Mouse (Mus musculus): ENCODE measurements around the gene Plekhn1. TPM values are rescaled to one million over a fixed set of nuclear protein-coding genes. Genes with fewer than 3 reads are reported as not detected.

Gene Plekhn1
- total and polyA plus RNA-seq, 2 experiments = 6.9 to 18.5 TPM

DNA sequence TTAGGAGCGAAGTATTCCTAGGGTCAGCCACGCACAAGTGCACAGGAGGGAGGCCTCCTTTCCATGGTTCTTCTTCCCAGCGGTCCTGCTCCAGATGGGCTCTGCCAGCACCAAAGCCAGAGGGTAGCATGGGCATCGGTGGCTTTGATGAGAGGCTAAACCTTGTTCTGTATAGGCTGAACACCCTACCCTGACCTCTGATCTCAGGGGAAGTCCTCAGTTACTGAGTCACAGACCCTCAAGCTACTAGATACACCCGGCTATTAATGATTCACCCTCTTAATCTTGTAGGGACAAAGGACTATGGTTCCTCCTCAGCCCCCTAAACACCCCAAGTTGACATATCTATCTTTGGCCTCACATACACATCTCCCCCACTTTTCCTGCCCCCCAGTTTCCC, 40.8 kb downstream of the Plekhn1 start:
- no peak overlapping the region for H3K9ac ChIP-seq (ENCODE audit: low read depth, low read length)
- H3K4me1 ChIP-seq (ENCODE audit: control insufficient read depth, insufficient read depth, low read length) = peaks cover 7% of the 10 kb centered on the region; the same call in 1 of the 2 replicates
- no peak for DNase-seq (ENCODE audit: extremely low read depth, low read depth, low spot score)
- no peaks in the 10 kb centered on the region for H3K27me3 ChIP-seq (ENCODE audit: control insufficient read depth, insufficient read depth, low read length)
- TF ChIP-seq CTCF (IDR thresholded peaks at IDR 0.05; ENCODE audit: low read depth, low read length) (no peak), POLR2A (IDR thresholded peaks at IDR 0.05; ENCODE audit: extremely low read depth, insufficient read depth, low read length) (no peak)
- H3K79me2 ChIP-seq (ENCODE audit: control insufficient read depth, insufficient read depth, low read length) = 0 out of 2 replicates have a peak, but pooled peaks cover 6% of the 10 kb centered on the region
- no peak overlapping the region for H3K27ac ChIP-seq (replicated peaks; ENCODE audit: insufficient read depth, low read depth, low read length)
- H3K36me3 ChIP-seq (ENCODE audit: control insufficient read depth, insufficient read depth, low read length) = no peaks in the 10 kb centered on the region
- no peak overlapping the region for H3K4me3 ChIP-seq (ENCODE audit: insufficient read depth, low read depth, low read length)
- WGBS = 86% methylated on average over 5 of the region's 5 CpGs

DNA sequence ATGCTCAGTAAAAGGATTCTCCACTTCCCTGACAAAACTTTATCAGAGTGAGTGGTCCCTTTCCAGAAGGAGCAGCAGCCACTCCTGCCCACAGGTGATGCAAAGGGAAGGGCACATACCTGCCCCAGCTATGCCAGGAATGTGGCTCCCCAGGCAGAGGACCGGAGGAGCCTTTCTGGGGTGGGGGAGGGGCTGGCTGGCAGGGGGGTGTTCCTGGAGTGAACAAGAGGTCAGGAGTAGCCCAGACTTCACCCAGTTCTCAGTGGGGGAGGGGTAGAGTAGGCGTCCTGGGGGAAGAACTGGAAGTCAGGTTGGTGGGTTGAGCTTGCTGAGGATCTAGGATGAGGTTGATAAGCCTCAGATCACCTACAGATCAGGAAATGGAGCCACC, 41.5 kb downstream of the Plekhn1 start:
- no peak overlapping the region for H3K27ac ChIP-seq (replicated peaks; ENCODE audit: insufficient read depth, low read depth, low read length)
- no peak for TF ChIP-seq POLR2A (IDR thresholded peaks at IDR 0.05; ENCODE audit: extremely low read depth, insufficient read depth, low read length)
- TF ChIP-seq CTCF (IDR thresholded peaks at IDR 0.05; ENCODE audit: low read depth, low read length) = no peak
- 81% methylated on average over 2 of the region's 2 CpGs for WGBS

DNA sequence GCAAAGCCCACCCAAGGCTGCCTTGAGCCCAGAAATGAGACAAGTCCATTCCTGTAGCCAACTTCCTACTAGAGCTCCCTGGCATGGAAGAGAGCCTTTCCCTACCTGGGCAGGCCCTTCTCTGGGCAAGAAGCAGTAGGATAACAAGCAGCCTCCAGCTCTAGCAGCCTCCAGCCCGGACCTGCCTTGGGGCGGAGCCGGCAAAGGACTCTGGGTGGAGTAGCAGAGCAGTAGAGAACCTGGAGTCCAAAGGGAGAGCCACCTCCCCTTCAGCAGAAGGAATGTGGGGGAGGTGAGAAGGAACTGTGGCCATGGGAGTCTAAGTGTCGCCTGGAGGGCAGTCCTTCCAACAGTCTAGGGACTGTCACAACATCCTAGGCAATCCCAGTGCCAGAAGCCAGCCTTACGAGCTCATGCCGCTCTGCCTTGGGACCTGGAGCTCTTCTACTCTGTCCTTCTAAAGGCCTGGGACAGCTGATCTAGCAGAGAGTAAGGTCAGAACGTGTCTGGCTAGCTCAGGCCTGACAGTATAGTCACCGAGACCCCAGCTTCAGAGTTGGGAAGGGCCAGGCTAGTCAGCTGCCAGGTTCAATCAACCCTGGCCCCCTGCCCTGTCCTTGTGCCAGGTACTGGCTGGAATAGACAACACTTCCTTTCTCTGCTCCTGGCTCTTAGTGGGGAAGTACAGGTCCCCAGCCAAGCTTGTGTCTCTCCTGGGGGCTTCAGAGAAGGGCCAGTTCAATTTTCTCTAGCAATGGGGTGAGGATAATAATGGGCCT, 42.0 kb downstream of the Plekhn1 start:
- H3K9ac ChIP-seq (ENCODE audit: low read depth, low read length) = no peak overlapping the region
- H3K4me3 ChIP-seq (ENCODE audit: insufficient read depth, low read depth, low read length) = no peak overlapping the region
- H3K36me3 ChIP-seq (ENCODE audit: control insufficient read depth, insufficient read depth, low read length) = no peaks in the 10 kb centered on the region
- no peak overlapping the region for H3K27ac ChIP-seq (replicated peaks; ENCODE audit: insufficient read depth, low read depth, low read length)
- peaks cover 5% of the 10 kb centered on the region; the same call in 1 of the 2 replicates for H3K4me1 ChIP-seq (ENCODE audit: control insufficient read depth, insufficient read depth, low read length)
- H3K79me2 ChIP-seq (ENCODE audit: control insufficient read depth, insufficient read depth, low read length) = 0 out of 2 replicates have a peak, but pooled peaks cover 6% of the 10 kb centered on the region
- 75% methylated on average over 8 of the region's 8 CpGs for WGBS
- H3K27me3 ChIP-seq (ENCODE audit: control insufficient read depth, insufficient read depth, low read length) = no peaks in the 10 kb centered on the region
- DNase-seq (ENCODE audit: extremely low read depth, low read depth, low spot score) = no peak
- TF ChIP-seq CTCF (IDR thresholded peaks at IDR 0.05; ENCODE audit: low read depth, low read length) (no peak), POLR2A (IDR thresholded peaks at IDR 0.05; ENCODE audit: extremely low read depth, insufficient read depth, low read length) (no peak)

More for the DNA sequence above, 41.5 kb downstream of the Plekhn1 start:
- no peaks in the 10 kb centered on the region for H3K27me3 ChIP-seq (ENCODE audit: control insufficient read depth, insufficient read depth, low read length)
- no peaks in the 10 kb centered on the region for H3K36me3 ChIP-seq (ENCODE audit: control insufficient read depth, insufficient read depth, low read length)
- H3K79me2 ChIP-seq (ENCODE audit: control insufficient read depth, insufficient read depth, low read length) = 0 out of 2 replicates have a peak, but pooled peaks cover 6% of the 10 kb centered on the region
- H3K4me3 ChIP-seq (ENCODE audit: insufficient read depth, low read depth, low read length) = no peak overlapping the region
- no peak overlapping the region for H3K9ac ChIP-seq (ENCODE audit: low read depth, low read length)
- peaks cover 7% of the 10 kb centered on the region; the same call in 1 of the 2 replicates for H3K4me1 ChIP-seq (ENCODE audit: control insufficient read depth, insufficient read depth, low read length)
- no peak for DNase-seq (ENCODE audit: extremely low read depth, low read depth, low spot score)

DNA sequence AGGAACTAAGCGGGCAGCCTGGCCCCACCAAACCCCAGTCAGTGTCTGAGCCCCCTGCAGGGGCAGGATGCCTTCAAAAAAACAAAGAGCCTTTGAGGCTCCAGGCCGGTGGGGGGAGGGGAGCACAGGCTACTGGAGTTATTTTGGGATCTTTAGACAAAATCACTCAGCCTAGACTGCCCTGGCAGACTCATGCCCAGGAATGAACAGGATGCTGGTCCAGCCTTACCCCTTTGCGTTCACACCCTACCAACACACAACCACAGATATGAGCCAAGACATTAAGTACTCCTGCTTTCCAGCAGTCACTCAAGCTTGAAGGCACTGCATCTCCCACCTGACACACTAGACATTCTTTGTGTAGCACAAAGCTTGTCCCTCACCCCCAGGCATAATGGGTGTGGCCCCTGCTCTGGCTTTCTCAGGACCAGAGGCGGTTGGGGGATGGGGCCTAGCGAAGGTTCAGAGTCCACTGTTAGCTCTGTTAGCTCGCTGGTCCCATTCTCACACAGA, 45.8 kb downstream of the Plekhn1 start:
- Histone ChIP-seq H3K79me2 (ENCODE audit: control insufficient read depth, insufficient read depth, low read length) (no peaks in the 10 kb centered on the region; the same call in 1 of the 2 replicates), H3K4me3 (ENCODE audit: insufficient read depth, low read depth, low read length) (no peak overlapping the region), H3K36me3 (ENCODE audit: control insufficient read depth, insufficient read depth, low read length) (no peaks in the 10 kb centered on the region), H3K9ac (ENCODE audit: low read depth, low read length) (no peak overlapping the region), H3K27me3 (ENCODE audit: control insufficient read depth, insufficient read depth, low read length) (no peaks in the 10 kb centered on the region), H3K27ac (replicated peaks; ENCODE audit: insufficient read depth, low read depth, low read length) (no peak overlapping the region), H3K4me1 (ENCODE audit: control insufficient read depth, insufficient read depth, low read length) (no peaks in the 10 kb centered on the region)
- DNase-seq (ENCODE audit: extremely low read depth, low read depth, low spot score) = no peak
- 50% methylated on average over 6 of the region's 6 CpGs for WGBS
- TF ChIP-seq POLR2A (IDR thresholded peaks at IDR 0.05; ENCODE audit: extremely low read depth, insufficient read depth, low read length) = no peak
- no peak for TF ChIP-seq CTCF (IDR thresholded peaks at IDR 0.05; ENCODE audit: low read depth, low read length)

DNA sequence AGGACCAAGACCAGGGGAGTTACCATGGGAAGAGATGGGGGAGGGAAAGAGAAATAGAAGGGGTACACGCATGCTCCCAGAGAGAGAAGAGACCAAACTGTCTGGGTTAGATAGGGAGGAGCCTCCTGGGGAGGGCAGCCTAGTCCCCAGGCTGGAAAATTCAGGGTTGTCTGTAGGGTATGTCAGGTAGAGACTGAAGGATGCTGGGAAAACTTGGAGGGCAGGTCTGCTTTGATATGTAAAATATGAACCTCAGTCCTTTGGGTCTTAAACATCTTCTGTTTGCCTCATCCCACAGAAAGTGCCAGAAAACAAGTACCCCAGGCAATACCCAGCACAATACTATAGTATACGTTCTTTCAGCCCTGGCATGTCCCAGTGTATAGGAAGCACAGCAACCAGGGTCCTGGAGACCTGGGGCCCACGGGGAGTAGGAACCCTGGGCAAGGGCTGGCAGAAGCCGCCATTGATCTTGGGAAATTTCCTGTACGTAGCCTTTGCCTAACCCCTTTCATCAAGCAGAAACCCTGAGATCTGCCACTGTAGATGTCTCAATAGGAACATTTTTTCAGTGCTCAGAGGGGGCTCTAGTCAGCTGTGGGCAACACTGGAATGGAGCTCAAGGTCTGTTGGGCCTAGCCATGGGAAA, 46.4 kb downstream of the Plekhn1 start:
- TF ChIP-seq CTCF (IDR thresholded peaks at IDR 0.05; ENCODE audit: low read depth, low read length) (no peak), POLR2A (IDR thresholded peaks at IDR 0.05; ENCODE audit: extremely low read depth, insufficient read depth, low read length) (no peak)
- Histone ChIP-seq H3K9ac (ENCODE audit: low read depth, low read length) (no peak overlapping the region), H3K36me3 (ENCODE audit: control insufficient read depth, insufficient read depth, low read length) (no peaks in the 10 kb centered on the region), H3K27ac (replicated peaks; ENCODE audit: insufficient read depth, low read depth, low read length) (no peak overlapping the region), H3K27me3 (ENCODE audit: control insufficient read depth, insufficient read depth, low read length) (no peaks in the 10 kb centered on the region), H3K79me2 (ENCODE audit: control insufficient read depth, insufficient read depth, low read length) (no peaks in the 10 kb centered on the region; the same call in 1 of the 2 replicates), H3K4me3 (ENCODE audit: insufficient read depth, low read depth, low read length) (no peak overlapping the region), H3K4me1 (ENCODE audit: control insufficient read depth, insufficient read depth, low read length) (no peaks in the 10 kb centered on the region)
- 90% methylated on average over 5 of the region's 5 CpGs for WGBS
- no peak for DNase-seq (ENCODE audit: extremely low read depth, low read depth, low spot score)

All from liver, adult 2 months (tissue).